Mouse (Mus musculus): ENCODE data around the gene Unc5cl.
A peak's percentile ranks its signal among the peaks of the same experiment; 100 is the strongest.

- TF ChIP-seq CTCF (conservative IDR thresholded peaks at IDR 0.05; ENCODE audit: insufficient read depth, insufficient read length, low read depth, low read length), result peak; percentile 66
- no peak for TF ChIP-seq POLR2A (IDR thresholded peaks at IDR 0.05; ENCODE audit: low read depth, low read length)
Observed at GRCm38 (mm10) chr17:48416425-48417195, 38.1 kb upstream of the Unc5cl start.

Measured in kidney, adult 2 months (tissue).